Mouse (Mus musculus): ENCODE data around the gene Cdk14. TPM values are rescaled to one million over a fixed set of nuclear protein-coding genes. Genes with fewer than 3 reads are reported as not detected.
"Not testable (repeated sequence)": the region's sequence is repeated elsewhere in the genome, so short reads cannot be mapped to it uniquely, and the experiment has no call there.

Cdk14 gene
- total and polyA plus RNA-seq, 2 experiments from 2014 or later: 34.8 to 54.0 TPM

- no peak overlapping the region for H3K9ac ChIP-seq
- no peak for TF ChIP-seq CTCF (IDR thresholded peaks at IDR 0.05; ENCODE audit: low read depth)
- ATAC-seq: 0 out of 2 replicates have a peak, but pooled peaks have one; percentile 12
These were observed 502.8 kb downstream of the Cdk14 start for GRCm38 (mm10) chr5:4917274-4917673.

GRCm38 (mm10) chr5:4916390-4917273, 503.5 kb downstream of the Cdk14 start:
- no peak overlapping the region for H3K4me3 ChIP-seq (ENCODE audit: low read depth, low read length)
- H3K27me3 ChIP-seq (ENCODE audit: insufficient read depth, low read length): no peaks in the 10 kb centered on the region
- H3K4me1 ChIP-seq (ENCODE audit: insufficient read depth): 0 out of 2 replicates have a peak, but pooled peaks cover 3% of the 10 kb centered on the region
- WGBS: 59% methylated on average over 10 of the region's 10 CpGs
- ATAC-seq (peak; percentile 37; the same call in 1 of the 2 replicates), DNase-seq (peak; percentile 18)
- H3K9me3 ChIP-seq (ENCODE audit: low read length): no peaks in the 10 kb centered on the region
- H3K4me2 ChIP-seq (ENCODE audit: low read depth): no peak overlapping the region
- H3K9ac ChIP-seq: no peak overlapping the region
- H3K36me3 ChIP-seq (ENCODE audit: insufficient read depth): no peaks in the 10 kb centered on the region
- no peak overlapping the region for H3K27ac ChIP-seq (ENCODE audit: low read depth, low read length)
- no peak for TF ChIP-seq CTCF (IDR thresholded peaks at IDR 0.05; ENCODE audit: low read depth)

More at GRCm38 (mm10) chr5:4917274-4917673, 502.8 kb downstream of the Cdk14 start:
- H3K27ac ChIP-seq (ENCODE audit: low read depth, low read length): no peak overlapping the region
- H3K36me3 ChIP-seq (ENCODE audit: insufficient read depth): no peaks in the 10 kb centered on the region
- no peak overlapping the region for H3K4me2 ChIP-seq (ENCODE audit: low read depth)
- no peaks in the 10 kb centered on the region for H3K27me3 ChIP-seq (ENCODE audit: insufficient read depth, low read length)
- DNase-seq: no peak
- no peaks in the 10 kb centered on the region for H3K9me3 ChIP-seq (ENCODE audit: low read length)
- WGBS: 49% methylated on average over 4 of the region's 4 CpGs
- H3K4me1 ChIP-seq (ENCODE audit: insufficient read depth): 0 out of 2 replicates have a peak, but pooled peaks cover 3% of the 10 kb centered on the region
- H3K4me3 ChIP-seq (ENCODE audit: low read depth, low read length): no peak overlapping the region

GRCm38 (mm10) chr5:4904911-4905310, 515.2 kb downstream of the Cdk14 start:
- not testable (repeated sequence) for H3K4me1 ChIP-seq (ENCODE audit: insufficient read depth); H3K9me3 ChIP-seq (ENCODE audit: low read length); DNase-seq; H3K4me2 ChIP-seq (ENCODE audit: low read depth); H3K27ac ChIP-seq (ENCODE audit: low read depth, low read length); H3K36me3 ChIP-seq (ENCODE audit: insufficient read depth); ATAC-seq; H3K4me3 ChIP-seq (ENCODE audit: low read depth, low read length); H3K27me3 ChIP-seq (ENCODE audit: insufficient read depth, low read length); H3K9ac ChIP-seq
- 86% methylated on average over 3 of the region's 3 CpGs for WGBS

GRCm38 (mm10) chr5:4898241-4898640, 521.9 kb downstream of the Cdk14 start:
- no peak overlapping the region for H3K9ac ChIP-seq
- ATAC-seq (no peak), DNase-seq (no peak)
- TF ChIP-seq CTCF (IDR thresholded peaks at IDR 0.05; ENCODE audit: low read depth): no peak
- H3K27me3 ChIP-seq (ENCODE audit: insufficient read depth, low read length): no peaks in the 10 kb centered on the region
- no peaks in the 10 kb centered on the region for H3K36me3 ChIP-seq (ENCODE audit: insufficient read depth)
- H3K4me3 ChIP-seq (ENCODE audit: low read depth, low read length): no peak overlapping the region
- no peaks in the 10 kb centered on the region; the same call in 1 of the 2 replicates for H3K4me1 ChIP-seq (ENCODE audit: insufficient read depth)
- no peaks in the 10 kb centered on the region for H3K9me3 ChIP-seq (ENCODE audit: low read length)
- no peak overlapping the region for H3K4me2 ChIP-seq (ENCODE audit: low read depth)
- no peak overlapping the region for H3K27ac ChIP-seq (ENCODE audit: low read depth, low read length)
- WGBS: 90% methylated on average over 2 of the region's 2 CpGs

GRCm38 (mm10) chr5:4894988-4895387, 525.1 kb downstream of the Cdk14 start:
- H3K9me3 ChIP-seq (ENCODE audit: low read length): no peaks in the 10 kb centered on the region
- no peak overlapping the region for H3K4me3 ChIP-seq (ENCODE audit: low read depth, low read length)
- H3K27me3 ChIP-seq (ENCODE audit: insufficient read depth, low read length): no peaks in the 10 kb centered on the region
- H3K9ac ChIP-seq: no peak overlapping the region
- H3K4me2 ChIP-seq (ENCODE audit: low read depth): no peak overlapping the region
- H3K4me1 ChIP-seq (ENCODE audit: insufficient read depth): no peaks in the 10 kb centered on the region; the same call in 1 of the 2 replicates
- H3K36me3 ChIP-seq (ENCODE audit: insufficient read depth): no peaks in the 10 kb centered on the region
- WGBS: 42% methylated on average over 3 of the region's 3 CpGs
- peak; percentile 52 for ATAC-seq
- no peak for TF ChIP-seq CTCF (IDR thresholded peaks at IDR 0.05; ENCODE audit: low read depth)
- no peak for DNase-seq
- no peak overlapping the region for H3K27ac ChIP-seq (ENCODE audit: low read depth, low read length)

GRCm38 (mm10) chr5:4893852-4894207, 526.3 kb downstream of the Cdk14 start:
- no peaks in the 10 kb centered on the region; the same call in 1 of the 2 replicates for H3K4me1 ChIP-seq (ENCODE audit: insufficient read depth)
- TF ChIP-seq CTCF (IDR thresholded peaks at IDR 0.05; ENCODE audit: low read depth): no peak
- peak overlapping the region; percentile 62 for H3K27ac ChIP-seq (ENCODE audit: low read depth, low read length)
- no peak overlapping the region for H3K9ac ChIP-seq
- DNase-seq (no peak), ATAC-seq (no peak)
- WGBS: 83% methylated on average over 5 of the region's 5 CpGs
- no peaks in the 10 kb centered on the region for H3K9me3 ChIP-seq (ENCODE audit: low read length)
- no peak overlapping the region for H3K4me3 ChIP-seq (ENCODE audit: low read depth, low read length)
- no peak overlapping the region for H3K4me2 ChIP-seq (ENCODE audit: low read depth)
- no peaks in the 10 kb centered on the region for H3K27me3 ChIP-seq (ENCODE audit: insufficient read depth, low read length)
- H3K36me3 ChIP-seq (ENCODE audit: insufficient read depth): no peaks in the 10 kb centered on the region

- DNase-seq: no peak
- H3K27ac ChIP-seq (ENCODE audit: low read depth, low read length): peak overlapping the region; percentile 62
- H3K36me3 ChIP-seq (ENCODE audit: insufficient read depth): no peaks in the 10 kb centered on the region
- no peak overlapping the region for H3K4me3 ChIP-seq (ENCODE audit: low read depth, low read length)
- H3K27me3 ChIP-seq (ENCODE audit: insufficient read depth, low read length): no peaks in the 10 kb centered on the region
- no peak overlapping the region for H3K9ac ChIP-seq
- 46% methylated on average over 5 of the region's 5 CpGs for WGBS
- peak; percentile 23; the same call in 1 of the 2 replicates for ATAC-seq
- no peaks in the 10 kb centered on the region for H3K9me3 ChIP-seq (ENCODE audit: low read length)
- no peak overlapping the region for H3K4me2 ChIP-seq (ENCODE audit: low read depth)
- TF ChIP-seq CTCF (IDR thresholded peaks at IDR 0.05; ENCODE audit: low read depth): no peak
- no peaks in the 10 kb centered on the region; the same call in 1 of the 2 replicates for H3K4me1 ChIP-seq (ENCODE audit: insufficient read depth)
These were observed 526.8 kb downstream of the Cdk14 start for GRCm38 (mm10) chr5:4893206-4893851.
